Mouse (Mus musculus) liver, postnatal 0 days (tissue): ENCODE measurements at regions not wholly inside any gene's neighbourhood (a gene's known extent, or its start where the extent isn't known, plus 50 kb on each side); places are given as distances from the start of the nearest gene placed in this dataset.

Experiments
- CTCF ChIP-seq: sonication (generic); IDR thresholded peaks from 2 replicates; pipeline ENCODE4 v1.5.1; 2016; ENCODE audit warnings: antibody characterized with exemption, low read depth
- EP300 ChIP-seq: IDR thresholded peaks from 2 replicates; pipeline ENCODE4 v1.6.1; 2016; ENCODE audit warnings: antibody characterized with exemption, low read depth, mild to moderate bottlenecking

GRCm38 (mm10) chr13:70369647-70370046, 267.8 kb downstream of the Ice1 start:
- TF ChIP-seq CTCF (no peak), EP300 (no peak)
